Mouse (Mus musculus): Measurements from ENCODE around the gene Atp2b1. TPM values are rescaled to one million over a fixed set of nuclear protein-coding genes. Genes with fewer than 3 reads are reported as not detected.
A peak's percentile ranks its signal among the peaks of the same experiment; 100 is the strongest.

Gene Atp2b1
- polyA plus RNA-seq, 1 experiment from 2014 or later = 202 TPM

- peaks cover 10% of the 10 kb centered on the region for H3K4me1 ChIP-seq (replicated peaks; ENCODE audit: control insufficient read depth, insufficient read depth, low read length)
- H3K9me3 ChIP-seq (ENCODE audit: control insufficient read depth, low read length) = no peaks in the 10 kb centered on the region
- H3K4me2 ChIP-seq (ENCODE audit: low read depth, low read length) = peak overlapping the region; percentile 74
- WGBS = 0% methylated on average over 19 of the region's 19 CpGs
- H3K4me3 ChIP-seq (ENCODE audit: low read length) = peak overlapping the region; percentile 97
- no peak for ATAC-seq (ENCODE audit: low read depth)
- H3K36me3 ChIP-seq (ENCODE audit: control insufficient read depth, insufficient read depth, low read length) = no peaks in the 10 kb centered on the region
- no peaks in the 10 kb centered on the region for H3K27me3 ChIP-seq (ENCODE audit: control insufficient read depth, insufficient read depth, low read depth, low read length)
- peak overlapping the region; percentile 92 for H3K9ac ChIP-seq (ENCODE audit: low read length)
- peak overlapping the region; percentile 99 for H3K27ac ChIP-seq (ENCODE audit: low read length)
These were observed 621 bp upstream of the Atp2b1 start for GRCm38 (mm10) chr10:98913610-98913960.

GRCm38 (mm10) chr10:98914810-98915241, 620 bp downstream of the Atp2b1 start:
- H3K4me2 ChIP-seq (ENCODE audit: low read depth, low read length) = peak overlapping the region; percentile 85
- H3K9me3 ChIP-seq (ENCODE audit: control insufficient read depth, low read length) = no peaks in the 10 kb centered on the region
- WGBS = 0% methylated on average over 13 of the region's 62 CpGs
- H3K4me3 ChIP-seq (ENCODE audit: low read length) = peak overlapping the region; percentile 97
- ATAC-seq (ENCODE audit: low read depth) = peak; percentile 85
- H3K4me1 ChIP-seq (replicated peaks; ENCODE audit: control insufficient read depth, insufficient read depth, low read length) = peaks cover 12% of the 10 kb centered on the region
- H3K27me3 ChIP-seq (ENCODE audit: control insufficient read depth, insufficient read depth, low read depth, low read length) = no peaks in the 10 kb centered on the region
- peak overlapping the region; percentile 98 for H3K9ac ChIP-seq (ENCODE audit: low read length)
- peak overlapping the region; percentile 99 for H3K27ac ChIP-seq (ENCODE audit: low read length)
- no peaks in the 10 kb centered on the region for H3K36me3 ChIP-seq (ENCODE audit: control insufficient read depth, insufficient read depth, low read length)

DNA sequence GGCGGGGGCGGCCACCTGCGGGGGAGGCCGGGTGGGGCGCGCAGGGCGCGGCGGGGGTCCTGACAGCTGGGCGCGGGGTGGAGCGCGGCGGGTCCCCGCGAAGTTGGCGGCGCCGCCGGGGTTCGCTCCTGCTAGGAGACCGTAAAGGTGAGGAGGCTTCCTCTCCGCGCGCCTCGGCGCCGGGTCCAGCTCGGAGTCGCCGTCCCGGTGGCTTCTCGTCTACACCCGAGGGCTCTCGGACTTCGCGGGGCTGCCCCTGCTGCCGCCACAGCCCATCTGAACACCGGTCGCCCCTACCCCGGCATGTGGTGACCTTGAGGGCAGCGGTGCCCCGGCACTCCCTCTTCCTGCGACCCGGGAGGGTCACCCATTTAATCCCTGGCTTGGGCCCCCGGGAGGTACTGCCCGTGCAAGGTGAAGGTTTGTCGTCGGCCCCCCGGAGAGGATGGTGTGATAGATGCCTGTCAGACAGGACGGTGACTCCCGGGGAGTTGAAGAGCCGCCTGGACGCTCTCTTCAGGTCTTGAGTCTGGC, 1.3 kb downstream of the Atp2b1 start:
- peak overlapping the region; percentile 98 for H3K9ac ChIP-seq (ENCODE audit: low read length)
- H3K27me3 ChIP-seq (ENCODE audit: control insufficient read depth, insufficient read depth, low read depth, low read length) = no peaks in the 10 kb centered on the region
- H3K4me3 ChIP-seq (ENCODE audit: low read length) = peak overlapping the region; percentile 97
- peak overlapping the region; percentile 99 for H3K27ac ChIP-seq (ENCODE audit: low read length)
- H3K9me3 ChIP-seq (ENCODE audit: control insufficient read depth, low read length) = no peaks in the 10 kb centered on the region
- ATAC-seq (ENCODE audit: low read depth) = 0 out of 2 replicates have a peak, but pooled peaks have one; percentile 0
- under 1% methylated on average over 40 of the region's 54 CpGs for WGBS
- peaks cover 12% of the 10 kb centered on the region for H3K4me1 ChIP-seq (replicated peaks; ENCODE audit: control insufficient read depth, insufficient read depth, low read length)
- no peaks in the 10 kb centered on the region for H3K36me3 ChIP-seq (ENCODE audit: control insufficient read depth, insufficient read depth, low read length)
- peak overlapping the region; percentile 85 for H3K4me2 ChIP-seq (ENCODE audit: low read depth, low read length)

DNA sequence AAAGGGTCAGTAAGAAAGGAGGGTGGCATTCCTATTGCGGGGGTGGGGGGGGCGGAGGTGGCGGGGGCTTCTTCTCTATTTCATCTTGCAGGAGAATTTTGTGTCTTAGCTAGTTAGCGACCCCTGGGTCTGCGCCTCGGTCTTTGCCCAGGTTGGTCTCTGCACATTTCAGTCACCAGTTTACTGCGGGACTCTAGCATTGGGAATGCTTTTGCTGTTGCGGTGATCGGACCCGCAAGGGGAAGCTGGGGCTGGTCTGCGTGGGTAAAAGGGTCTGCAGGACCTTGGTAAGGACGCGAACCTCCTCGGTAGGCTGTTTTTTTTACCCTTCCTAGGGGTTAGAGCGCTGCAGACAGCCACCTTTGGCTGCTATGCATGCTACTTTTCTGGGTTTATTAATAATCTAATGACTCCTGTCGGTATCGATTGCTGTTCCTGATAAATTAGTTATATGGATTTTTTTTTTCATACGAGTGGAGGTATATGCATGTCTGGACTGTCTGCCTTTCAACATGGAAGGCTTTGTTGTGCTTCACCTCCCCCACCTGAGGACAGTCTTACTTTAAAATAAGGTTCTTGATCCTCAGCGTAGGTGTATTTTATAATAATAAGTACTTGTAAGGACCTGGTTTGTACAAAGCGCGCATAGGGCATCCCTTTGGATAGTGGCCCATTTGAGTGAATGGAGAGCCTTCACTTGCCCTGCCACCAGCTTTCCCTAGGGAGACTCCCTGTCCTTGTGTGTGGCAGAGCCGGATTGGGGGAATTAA, 2.0 kb downstream of the Atp2b1 start:
- H3K27ac ChIP-seq (ENCODE audit: low read length) = peak overlapping the region; percentile 46; the same call in 1 of the 2 replicates
- WGBS = 5% methylated on average over 22 of the region's 22 CpGs

GRCm38 (mm10) chr10:98916781-98917340, 2.7 kb downstream of the Atp2b1 start:
- Histone ChIP-seq H3K36me3 (ENCODE audit: control insufficient read depth, insufficient read depth, low read length) (no peaks in the 10 kb centered on the region), H3K9ac (ENCODE audit: low read length) (peak overlapping the region; percentile 98), H3K4me2 (ENCODE audit: low read depth, low read length) (peak overlapping the region; percentile 85), H3K4me3 (ENCODE audit: low read length) (peak overlapping the region; percentile 97), H3K4me1 (replicated peaks; ENCODE audit: control insufficient read depth, insufficient read depth, low read length) (peaks cover 13% of the 10 kb centered on the region), H3K27me3 (ENCODE audit: control insufficient read depth, insufficient read depth, low read depth, low read length) (no peaks in the 10 kb centered on the region), H3K27ac (ENCODE audit: low read length) (0 out of 2 replicates have a peak overlapping the region, but pooled peaks have one; percentile 10), H3K9me3 (ENCODE audit: control insufficient read depth, low read length) (no peaks in the 10 kb centered on the region)
- no peak for ATAC-seq (ENCODE audit: low read depth)
- WGBS = 59% methylated on average over 10 of the region's 10 CpGs

More for the DNA sequence above, 2.0 kb downstream of the Atp2b1 start:
- no peaks in the 10 kb centered on the region for H3K36me3 ChIP-seq (ENCODE audit: control insufficient read depth, insufficient read depth, low read length)
- H3K4me3 ChIP-seq (ENCODE audit: low read length) = peak overlapping the region; percentile 97
- H3K4me2 ChIP-seq (ENCODE audit: low read depth, low read length) = peak overlapping the region; percentile 85
- ATAC-seq (ENCODE audit: low read depth) = no peak
- peaks cover 12% of the 10 kb centered on the region for H3K4me1 ChIP-seq (replicated peaks; ENCODE audit: control insufficient read depth, insufficient read depth, low read length)
- H3K9ac ChIP-seq (ENCODE audit: low read length) = peak overlapping the region; percentile 98
- no peaks in the 10 kb centered on the region for H3K27me3 ChIP-seq (ENCODE audit: control insufficient read depth, insufficient read depth, low read depth, low read length)
- no peaks in the 10 kb centered on the region for H3K9me3 ChIP-seq (ENCODE audit: control insufficient read depth, low read length)

GRCm38 (mm10) chr10:98925081-98925480, 10.9 kb downstream of the Atp2b1 start:
- Histone ChIP-seq H3K27ac (ENCODE audit: low read length) (no peak overlapping the region), H3K27me3 (ENCODE audit: control insufficient read depth, insufficient read depth, low read depth, low read length) (no peaks in the 10 kb centered on the region), H3K4me3 (ENCODE audit: low read length) (no peak overlapping the region), H3K4me2 (ENCODE audit: low read depth, low read length) (no peak overlapping the region), H3K9me3 (ENCODE audit: control insufficient read depth, low read length) (no peaks in the 10 kb centered on the region), H3K4me1 (replicated peaks; ENCODE audit: control insufficient read depth, insufficient read depth, low read length) (peaks cover 14% of the 10 kb centered on the region), H3K36me3 (ENCODE audit: control insufficient read depth, insufficient read depth, low read length) (no peaks in the 10 kb centered on the region), H3K9ac (ENCODE audit: low read length) (no peak overlapping the region)
- ATAC-seq (ENCODE audit: low read depth) = no peak
- WGBS = 58% methylated on average over 4 of the region's 4 CpGs

GRCm38 (mm10) chr10:98926991-98927390, 12.8 kb downstream of the Atp2b1 start:
- H3K36me3 ChIP-seq (ENCODE audit: control insufficient read depth, insufficient read depth, low read length) = no peaks in the 10 kb centered on the region
- H3K27me3 ChIP-seq (ENCODE audit: control insufficient read depth, insufficient read depth, low read depth, low read length) = no peaks in the 10 kb centered on the region
- no peak overlapping the region for H3K9ac ChIP-seq (ENCODE audit: low read length)
- H3K9me3 ChIP-seq (ENCODE audit: control insufficient read depth, low read length) = no peaks in the 10 kb centered on the region
- H3K27ac ChIP-seq (ENCODE audit: low read length) = no peak overlapping the region
- no peak overlapping the region for H3K4me3 ChIP-seq (ENCODE audit: low read length)
- ATAC-seq (ENCODE audit: low read depth) = no peak
- peaks cover 19% of the 10 kb centered on the region for H3K4me1 ChIP-seq (replicated peaks; ENCODE audit: control insufficient read depth, insufficient read depth, low read length)
- no peak overlapping the region for H3K4me2 ChIP-seq (ENCODE audit: low read depth, low read length)

DNA sequence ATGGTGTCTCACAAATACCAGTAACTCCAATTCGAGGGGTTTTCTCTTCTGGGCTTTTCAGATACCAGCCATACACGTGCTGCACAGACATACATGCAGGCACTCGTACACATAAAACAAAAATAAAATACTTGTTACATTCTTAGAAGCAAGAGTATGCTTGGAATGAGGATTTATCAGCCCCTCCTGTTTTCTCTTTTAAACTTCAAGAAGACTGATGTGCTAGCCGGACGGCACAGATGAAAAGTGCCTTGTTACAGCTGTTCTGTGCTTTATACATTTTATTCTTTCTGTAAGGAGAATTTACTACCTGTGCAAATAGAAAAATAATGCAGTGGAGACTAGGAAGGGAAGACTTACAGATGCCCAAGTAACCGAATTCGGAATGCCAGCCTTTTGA, 15.2 kb downstream of the Atp2b1 start:
- H3K9ac ChIP-seq (ENCODE audit: low read length) = no peak overlapping the region
- no peaks in the 10 kb centered on the region for H3K27me3 ChIP-seq (ENCODE audit: control insufficient read depth, insufficient read depth, low read depth, low read length)
- no peak overlapping the region for H3K27ac ChIP-seq (ENCODE audit: low read length)
- WGBS = 35% methylated on average over 7 of the region's 7 CpGs
- H3K9me3 ChIP-seq (ENCODE audit: control insufficient read depth, low read length) = no peaks in the 10 kb centered on the region
- no peak for ATAC-seq (ENCODE audit: low read depth)
- no peak overlapping the region for H3K4me2 ChIP-seq (ENCODE audit: low read depth, low read length)
- no peak overlapping the region for H3K4me3 ChIP-seq (ENCODE audit: low read length)
- no peaks in the 10 kb centered on the region; the same call in 1 of the 2 replicates for H3K36me3 ChIP-seq (ENCODE audit: control insufficient read depth, insufficient read depth, low read length)
- peaks cover 18% of the 10 kb centered on the region for H3K4me1 ChIP-seq (replicated peaks; ENCODE audit: control insufficient read depth, insufficient read depth, low read length)

DNA sequence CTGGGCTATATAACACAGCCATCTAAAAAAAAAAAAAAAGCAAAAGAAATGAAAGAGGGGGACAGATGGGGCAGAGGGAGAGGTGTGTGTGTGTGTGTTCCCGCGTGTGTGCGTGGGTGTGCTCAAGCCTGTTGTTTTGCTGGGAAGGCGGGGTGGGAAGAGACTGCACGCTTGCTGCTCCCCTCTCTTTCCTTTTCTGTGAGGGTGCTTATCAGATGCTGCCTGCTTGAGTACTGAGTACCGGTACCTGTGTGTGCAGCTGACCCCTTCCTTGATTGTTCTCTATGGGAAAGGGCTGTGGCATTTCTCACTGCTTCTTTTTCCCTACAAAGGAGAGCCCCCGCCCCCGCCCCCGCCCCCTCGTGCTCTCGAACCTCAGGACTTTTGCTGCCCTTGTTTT, 15.9 kb downstream of the Atp2b1 start:
- whole genome bisulfite sequencing = 40% methylated on average over 11 of the region's 11 CpGs
- no peak for ATAC-seq (ENCODE audit: low read depth)
- Histone ChIP-seq H3K9ac (ENCODE audit: low read length) (peak overlapping the region; percentile 28; the same call in 1 of the 2 replicates), H3K36me3 (ENCODE audit: control insufficient read depth, insufficient read depth, low read length) (no peaks in the 10 kb centered on the region; the same call in 1 of the 2 replicates), H3K27ac (ENCODE audit: low read length) (peak overlapping the region; percentile 36), H3K9me3 (ENCODE audit: control insufficient read depth, low read length) (no peaks in the 10 kb centered on the region), H3K27me3 (ENCODE audit: control insufficient read depth, insufficient read depth, low read depth, low read length) (no peaks in the 10 kb centered on the region), H3K4me3 (ENCODE audit: low read length) (no peak overlapping the region), H3K4me1 (replicated peaks; ENCODE audit: control insufficient read depth, insufficient read depth, low read length) (peaks cover 18% of the 10 kb centered on the region), H3K4me2 (ENCODE audit: low read depth, low read length) (peak overlapping the region; percentile 32)

All from lung, embryonic 16.5 days (tissue).